Mouse (Mus musculus): ENCODE measurements around the gene Myo1e.

DNA sequence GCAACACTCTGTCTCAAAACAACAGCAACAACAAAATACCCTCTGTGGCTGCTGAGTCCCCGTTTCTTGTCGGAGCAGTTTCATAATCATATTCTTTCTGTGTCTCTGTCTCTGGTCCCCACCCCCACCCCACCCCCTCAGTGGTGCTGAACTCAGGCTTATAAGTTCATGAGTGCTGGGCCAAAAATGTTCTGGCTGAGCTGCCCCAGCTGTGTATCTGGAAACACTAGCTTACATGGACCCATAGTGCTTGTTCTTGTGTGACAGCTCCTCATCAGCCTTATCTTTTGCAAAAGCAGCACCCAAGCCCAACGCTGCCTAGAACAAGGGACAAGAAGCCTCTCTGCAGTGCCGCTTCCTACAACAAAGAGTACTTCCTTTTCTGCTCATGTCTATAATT lies 232.8 kb downstream of the Myo1e start:
- TF ChIP-seq POLR2A (IDR thresholded peaks at IDR 0.05; ENCODE audit: extremely low read depth, insufficient read depth, low read length) = no peak
- no peak for TF ChIP-seq CTCF (IDR thresholded peaks at IDR 0.05; ENCODE audit: extremely low read depth, insufficient read depth, low read length)
